Mouse (Mus musculus) cerebellum, adult 9-10 months (tissue): ENCODE data around the gene Mroh2a.

Source experiments
- DNase-seq: peaks from one replicate; pipeline ENCODE4 v3.0.0; 2022

Mroh2a gene

DNA sequence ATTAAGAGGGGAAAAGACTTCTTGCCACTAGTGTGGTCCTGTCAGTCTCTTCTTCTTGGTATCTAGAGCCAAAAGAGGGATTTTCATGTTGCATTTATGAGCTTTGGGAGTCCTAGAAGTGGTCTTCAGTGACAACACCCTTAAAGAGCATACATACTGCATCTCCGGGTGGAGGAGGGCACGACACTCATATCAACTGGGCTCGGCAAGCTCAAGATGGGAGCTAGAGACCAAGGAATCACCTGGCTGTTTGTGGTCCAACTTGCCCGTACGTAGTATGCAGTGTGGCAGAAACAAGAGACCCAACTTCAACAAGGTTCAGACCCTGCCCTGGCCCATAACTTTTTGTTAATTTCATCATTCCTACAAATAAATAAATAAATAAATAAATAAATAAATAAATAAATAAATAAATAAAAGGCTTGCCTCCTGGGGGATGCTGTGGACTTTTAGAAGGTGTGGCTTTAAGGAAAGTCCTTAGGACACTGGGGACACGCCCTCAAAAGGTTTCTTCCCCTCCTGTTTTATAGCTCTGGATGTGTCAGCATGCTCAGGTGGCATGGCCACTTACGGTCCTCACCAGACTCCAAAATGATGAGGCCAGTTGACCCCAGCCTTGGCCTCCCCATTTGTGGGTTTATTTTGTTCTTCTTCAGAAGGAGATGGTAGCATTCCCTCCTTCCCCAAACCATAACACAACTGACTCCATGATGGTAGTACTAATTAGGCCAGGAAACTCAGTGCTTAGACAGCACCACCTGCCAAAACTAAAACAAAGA, 70.9 kb downstream of the Mroh2a start:
- DNase-seq: no peak

DNA sequence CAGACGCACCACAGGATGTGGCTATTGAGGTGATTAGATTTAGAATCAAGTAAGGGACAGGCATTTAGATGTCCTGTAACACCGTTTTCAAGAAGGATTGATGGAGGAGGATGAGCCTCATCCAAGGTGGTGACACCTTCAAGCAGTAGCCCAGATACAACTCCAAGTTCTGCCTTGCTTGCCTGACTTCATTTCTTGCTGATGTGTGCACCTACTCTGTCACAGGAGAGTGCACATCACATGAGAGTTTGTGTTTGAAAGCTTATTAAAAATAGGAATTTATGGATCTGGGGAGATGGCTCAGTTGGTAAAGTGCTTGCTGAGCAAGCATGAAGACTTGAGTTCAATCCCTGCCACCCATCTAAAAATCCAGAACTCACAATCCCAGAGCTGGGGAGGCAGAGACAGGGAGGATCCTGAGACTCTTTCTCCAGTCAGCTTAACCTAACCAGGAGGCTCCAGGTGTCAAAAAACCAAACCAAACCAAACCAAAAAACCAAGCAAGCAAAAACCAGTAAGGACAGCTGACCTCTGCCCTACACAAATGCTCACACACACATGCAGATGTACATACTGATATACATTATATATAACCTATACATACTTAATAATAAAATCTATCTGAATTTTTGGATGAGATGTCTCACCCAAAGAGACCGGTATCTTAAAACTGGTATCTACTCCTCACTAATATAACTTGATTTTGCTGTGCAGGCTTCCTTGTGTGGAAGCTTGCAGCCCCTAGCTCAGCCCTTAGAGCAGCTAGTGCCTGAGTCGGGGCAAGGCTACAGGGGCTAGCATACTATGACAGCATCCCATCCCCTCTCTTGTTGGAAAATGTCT, 72.1 kb downstream of the Mroh2a start:
- DNase-seq: no peak

DNA sequence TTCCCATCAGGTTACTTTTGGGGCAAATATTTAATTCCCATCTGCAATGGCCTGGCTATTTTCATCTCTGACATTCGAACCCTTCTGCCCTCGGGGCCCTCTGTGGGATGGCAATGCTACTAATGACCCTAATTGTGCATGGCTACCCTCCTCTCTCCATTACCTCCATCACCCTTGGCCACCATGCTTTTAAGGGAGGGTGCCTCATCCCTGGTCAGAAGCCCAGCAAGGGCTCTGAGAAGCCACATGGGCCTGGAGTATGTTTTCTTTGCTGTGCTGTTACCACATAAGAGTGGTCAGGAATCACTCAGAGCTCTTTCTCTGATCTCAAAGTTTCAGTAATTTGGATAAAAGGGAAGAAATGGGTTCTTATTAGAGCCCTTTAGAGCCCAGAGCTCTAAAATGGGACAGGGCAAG, 72.8 kb downstream of the Mroh2a start:
- DNase-seq: no peak

DNA sequence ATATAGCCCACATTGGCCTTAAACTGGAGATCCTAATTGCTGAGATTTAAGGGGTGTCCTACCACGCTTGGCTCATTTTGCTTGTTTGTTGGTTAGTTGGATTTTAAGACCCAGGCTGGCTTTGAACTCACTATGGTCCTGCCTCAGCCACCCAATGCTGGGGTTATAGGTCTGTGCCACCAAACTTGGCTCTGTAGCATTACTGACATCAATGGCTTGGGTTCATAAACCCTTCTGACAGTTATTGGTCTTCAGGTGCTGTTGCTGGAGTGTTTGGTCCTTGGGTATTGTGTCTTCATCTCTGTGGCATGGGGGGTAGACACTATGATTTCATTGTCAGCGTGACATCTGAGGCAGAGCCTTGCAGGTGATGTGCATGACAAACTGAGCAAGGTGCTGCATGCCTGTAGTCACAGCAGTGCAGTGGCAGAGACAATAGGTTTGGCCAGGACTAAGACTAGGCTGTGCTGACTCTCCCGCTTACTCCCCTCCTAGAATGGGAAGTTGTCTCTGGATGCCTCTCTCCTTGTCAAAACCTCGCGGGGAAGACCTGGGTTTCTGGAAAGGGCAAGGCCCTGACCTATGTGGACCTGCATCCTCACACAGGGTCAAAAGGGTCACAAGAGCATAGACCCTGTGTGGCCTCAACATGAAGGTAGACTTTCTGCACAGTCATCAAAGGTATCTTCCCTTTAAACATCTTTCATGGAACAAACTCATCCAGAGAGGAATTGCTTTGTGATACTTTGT, 73.7 kb downstream of the Mroh2a start:
- DNase-seq: no peak

DNA sequence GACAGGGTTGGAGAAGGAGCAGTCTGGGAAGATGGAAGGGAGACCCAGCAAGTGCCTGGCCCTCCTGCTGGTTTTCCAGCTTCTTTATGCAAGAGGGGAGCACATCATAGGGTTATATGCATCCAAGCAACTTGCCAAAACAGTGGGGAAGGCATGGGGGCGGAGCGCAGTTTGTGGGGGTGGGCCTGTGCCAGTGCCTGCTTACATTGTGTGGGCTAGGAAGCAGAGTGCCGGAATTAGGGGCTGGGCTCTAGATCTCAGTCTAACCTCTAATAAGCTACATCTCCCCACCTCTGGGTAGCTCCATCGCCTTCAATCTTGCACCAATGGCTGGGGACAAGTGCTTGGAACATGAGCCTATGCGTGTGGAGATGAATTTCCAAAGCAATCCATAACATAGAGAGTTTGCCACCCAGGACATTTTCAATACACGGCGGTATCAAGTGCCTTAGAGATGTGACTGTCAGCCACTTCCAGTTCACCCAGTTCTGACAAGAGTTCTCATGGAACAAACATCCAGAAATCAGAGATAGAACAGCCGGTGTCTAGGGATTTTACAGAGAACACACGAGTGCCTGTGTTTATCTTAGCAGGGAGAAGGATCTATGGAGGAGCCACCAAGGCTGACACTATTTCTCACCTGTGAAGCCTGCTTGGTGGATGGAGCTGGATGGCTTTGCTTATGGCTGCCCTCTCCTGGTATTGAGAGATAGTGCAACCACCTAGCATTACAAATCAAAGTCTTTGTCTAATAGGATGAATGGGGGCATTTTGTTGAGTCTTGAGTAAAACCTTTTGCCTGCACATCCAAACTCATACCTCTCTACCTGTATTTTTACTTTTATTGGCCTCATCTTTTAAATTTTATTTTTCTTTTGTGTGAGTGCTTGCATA, 74.6 kb downstream of the Mroh2a start:
- DNase-seq: no peak

DNA sequence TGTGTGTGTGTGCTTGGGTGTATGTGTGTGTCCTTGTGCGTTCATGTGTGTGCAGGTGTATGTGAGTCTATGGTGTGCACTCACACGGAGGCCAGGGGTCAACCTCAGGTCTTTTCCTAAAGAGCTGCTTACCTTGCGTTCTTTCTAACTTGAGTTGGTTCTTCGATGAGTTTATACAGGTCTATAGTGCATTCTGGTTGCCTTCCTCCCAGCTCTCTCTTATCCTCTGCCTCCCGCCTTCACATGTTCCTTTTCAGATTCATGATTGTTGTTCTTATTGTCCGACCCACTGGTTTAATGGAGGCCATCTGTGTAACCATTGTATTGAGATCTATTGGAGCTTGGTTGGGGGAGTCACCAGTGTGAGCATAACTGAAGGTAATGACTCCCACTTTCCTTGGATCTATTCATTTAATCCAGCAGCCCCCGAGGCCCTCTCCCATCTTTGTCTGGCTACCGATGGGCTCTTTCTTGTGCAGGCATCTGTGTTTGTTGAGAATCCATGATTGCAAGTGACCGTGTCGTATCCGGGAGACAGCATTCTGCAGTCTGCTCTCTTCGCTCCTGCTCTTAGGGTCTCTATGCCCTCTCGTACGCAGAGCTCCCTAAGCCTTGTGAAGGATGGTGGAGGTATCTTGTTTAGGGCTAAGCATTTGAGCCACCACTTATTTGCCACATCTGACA, 75.4 kb downstream of the Mroh2a start:
- DNase-seq: no peak

DNA sequence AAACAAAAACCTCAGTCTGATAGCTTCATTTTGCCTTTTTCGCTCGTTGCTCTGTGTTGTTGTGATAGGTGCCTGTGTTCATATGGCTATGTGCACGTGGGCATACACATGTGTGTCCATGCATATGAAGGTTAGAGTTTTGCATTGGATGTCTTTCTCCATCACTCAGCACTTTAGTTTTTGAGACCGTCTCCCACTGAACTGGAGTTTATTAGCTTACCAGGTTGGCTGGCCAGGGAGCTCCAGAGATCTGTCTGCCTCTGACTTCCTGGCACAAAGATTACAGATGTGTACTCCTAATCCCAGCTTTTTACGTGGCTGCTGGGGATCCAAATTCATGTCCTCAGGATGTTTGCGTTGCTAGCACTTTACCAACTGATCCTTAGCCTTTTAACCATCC, 77.0 kb downstream of the Mroh2a start:
- no peak for DNase-seq

DNA sequence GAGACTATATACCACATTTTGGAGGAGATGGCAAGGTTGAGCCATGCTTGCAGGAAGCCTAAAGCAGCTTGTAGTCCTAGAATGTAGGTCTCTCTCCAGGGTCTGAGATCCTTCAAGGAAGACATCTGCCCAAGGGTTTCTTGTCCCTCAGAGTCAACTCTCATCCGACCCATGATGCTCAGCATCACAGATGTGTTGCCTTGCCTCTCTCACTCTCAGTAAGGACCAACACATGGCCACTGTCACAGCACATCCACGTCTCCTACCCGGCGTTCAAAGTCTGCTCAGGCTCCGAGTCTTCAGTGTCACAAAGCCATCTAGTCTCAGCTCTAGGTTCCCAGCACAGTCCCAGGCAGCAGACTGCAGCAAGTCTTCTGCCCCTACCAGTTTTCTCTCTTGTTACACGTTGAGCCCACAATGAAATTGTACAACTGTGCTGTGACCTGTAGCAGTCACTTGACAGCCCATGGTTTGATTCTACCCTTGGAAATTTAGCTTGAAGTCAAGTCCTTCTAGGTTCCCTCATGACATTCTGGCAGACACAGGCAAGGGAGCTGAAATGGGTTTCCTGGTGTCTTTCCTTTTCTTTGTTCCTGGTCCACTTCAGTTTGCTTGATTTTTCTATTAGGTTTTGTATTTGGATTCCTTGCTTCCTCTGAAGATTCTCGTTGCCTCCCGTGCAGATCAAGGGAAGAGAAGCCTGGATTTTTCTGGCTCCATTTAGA, 77.6 kb downstream of the Mroh2a start:
- no peak for DNase-seq

DNA sequence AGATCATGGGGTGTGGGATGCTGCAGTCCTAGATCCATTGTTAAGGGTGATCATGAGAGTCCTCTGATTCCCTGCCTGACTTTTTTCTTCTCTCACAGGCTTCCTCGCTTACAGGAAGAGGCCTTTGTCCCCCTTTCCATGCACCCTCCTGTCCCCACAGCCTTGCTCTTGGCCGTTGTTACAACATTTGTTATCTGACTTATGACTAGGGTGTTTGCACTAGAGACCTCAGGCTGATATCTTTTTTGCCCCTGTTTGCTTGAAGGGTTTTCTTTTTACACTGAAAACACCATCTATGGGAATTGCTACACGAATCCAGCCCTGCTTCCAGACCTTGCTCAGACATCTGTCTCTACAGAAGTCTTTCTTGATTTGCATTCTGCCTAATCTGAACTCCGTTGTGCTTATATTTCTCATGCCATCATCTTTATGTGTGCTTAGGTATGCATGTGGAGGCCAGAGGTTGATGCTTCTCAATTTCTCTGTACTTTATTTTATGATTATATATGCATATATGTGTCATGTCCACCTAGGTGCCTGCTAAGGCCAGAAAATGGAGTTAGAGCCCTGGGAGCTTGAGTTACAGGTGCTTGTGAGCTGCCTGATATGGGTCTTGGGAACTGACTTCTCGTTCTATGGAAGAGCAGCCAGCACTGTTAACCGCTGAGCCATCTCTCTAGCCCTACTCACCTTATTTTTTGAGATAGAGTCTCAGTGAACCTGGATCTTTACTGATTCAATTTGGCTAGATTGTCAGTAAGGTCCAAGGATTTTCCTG, 78.4 kb downstream of the Mroh2a start:
- DNase-seq: no peak

DNA sequence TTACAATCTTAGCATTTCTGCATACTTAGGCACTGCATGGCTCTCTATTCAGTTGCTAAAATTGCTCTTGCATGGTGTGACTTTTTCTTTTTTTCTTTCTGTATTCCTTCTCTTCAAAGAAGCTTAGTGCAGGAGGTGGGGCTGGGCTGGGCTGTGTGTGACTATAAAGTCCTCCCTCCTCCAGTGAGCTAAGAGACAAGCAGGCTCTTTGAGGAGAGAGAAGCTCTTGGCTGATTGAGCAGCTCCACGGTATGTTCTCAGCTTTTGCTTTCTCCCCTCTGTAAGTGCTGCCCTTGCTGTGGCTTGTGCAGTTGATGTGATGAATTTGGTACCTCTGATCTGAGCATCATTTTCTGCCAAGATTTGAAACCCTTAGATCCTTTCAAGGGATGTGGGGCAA, 79.8 kb downstream of the Mroh2a start:
- no peak for DNase-seq

DNA sequence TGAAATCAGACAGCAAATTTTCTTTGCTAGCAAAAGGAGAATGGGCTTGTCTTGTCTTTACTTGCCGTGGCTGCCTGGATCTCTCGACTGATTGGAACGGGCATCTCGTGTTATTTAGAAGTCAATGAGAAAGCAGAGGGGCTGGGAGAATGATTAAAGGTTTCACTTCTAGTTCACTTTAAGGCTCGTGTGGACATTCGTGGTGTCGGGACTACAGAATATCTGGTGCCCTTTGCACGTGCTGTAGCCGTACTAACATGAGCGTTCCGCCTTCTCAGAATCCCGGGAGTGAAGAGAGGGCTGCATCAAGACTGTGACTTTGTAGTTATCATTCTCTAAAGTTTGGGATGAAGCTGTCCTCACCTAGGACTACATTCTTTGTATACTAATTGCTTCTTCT, 80.4 kb downstream of the Mroh2a start:
- DNase-seq: no peak

DNA sequence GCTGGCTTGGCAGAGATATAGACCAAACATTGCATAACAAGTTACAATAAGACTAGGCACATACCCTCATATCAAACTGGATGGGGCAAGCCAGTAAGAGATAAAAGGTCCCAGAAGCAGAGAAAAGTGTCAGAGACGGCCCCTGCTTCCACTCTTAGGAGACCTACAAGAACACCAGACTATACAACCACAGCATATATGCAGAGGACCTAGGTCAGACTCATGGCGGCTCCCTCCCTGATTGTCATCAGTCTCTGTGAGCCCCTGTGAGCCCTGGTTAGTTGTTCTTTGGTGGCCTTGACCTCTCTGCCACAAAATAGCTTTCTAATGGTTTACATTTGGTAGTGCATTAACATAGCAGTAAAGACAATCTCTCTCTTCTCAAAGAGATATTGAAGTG, 82.2 kb downstream of the Mroh2a start:
- no peak for DNase-seq

DNA sequence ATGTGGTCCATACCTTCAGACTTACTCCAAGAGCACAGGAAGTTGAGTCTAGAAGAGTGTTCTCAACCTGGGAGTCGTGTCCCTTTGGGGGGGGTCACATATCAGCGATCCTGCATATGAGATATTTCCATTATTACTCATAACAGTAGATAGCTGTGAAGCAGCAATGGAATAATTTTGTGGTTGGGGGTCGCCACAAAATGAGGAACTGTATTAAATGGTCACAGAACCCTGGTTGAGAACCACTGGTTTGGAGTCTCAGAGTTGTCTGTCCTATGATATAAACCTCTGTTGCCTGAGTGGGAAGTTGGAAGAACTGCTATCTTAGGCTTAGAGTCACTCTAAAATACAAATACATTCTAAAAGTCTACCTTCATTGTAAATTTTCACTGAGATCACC, 83.1 kb downstream of the Mroh2a start:
- DNase-seq: no peak

DNA sequence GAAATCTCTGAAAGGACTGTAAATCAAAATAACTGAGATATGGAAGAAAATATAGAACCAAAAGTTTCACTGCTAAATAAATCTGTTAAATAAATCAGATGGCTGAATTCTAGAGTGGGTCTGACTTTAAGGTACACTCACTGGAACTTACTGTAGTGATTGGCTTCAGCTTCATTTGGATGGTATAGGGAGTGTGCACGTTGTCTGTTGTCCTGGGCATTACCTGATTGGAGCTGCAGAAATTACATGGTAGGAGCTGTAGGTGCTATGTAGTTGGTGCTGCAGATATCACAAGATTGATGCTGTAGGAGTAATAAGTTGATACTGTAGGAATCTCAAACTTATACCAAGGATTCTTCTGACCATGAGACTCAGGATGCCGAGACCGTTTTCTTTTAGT, 83.6 kb downstream of the Mroh2a start:
- no peak for DNase-seq
